Mouse (Mus musculus) forebrain, embryonic 16.5 days (tissue): ENCODE measurements around the gene Phyhd1. TPM values are rescaled to one million over a fixed set of nuclear protein-coding genes. Genes with fewer than 3 reads are reported as not detected.

Experiments used
- ATAC-seq: fragments of 200-750 bp; cut with Nextera tagmentation; 2 replicates; pipeline ENCODE4 v1.8.0; 2017; ENCODE audit warnings: mild to moderate bottlenecking, moderate library complexity
- H3K27ac ChIP-seq: fragments of 300-500 bp; sonication (generic); 2 replicates; pipeline ENCODE4 v1.5.1; 2014; ENCODE audit warnings: low read length, control low read depth
- H3K27me3 ChIP-seq: fragments of 300-500 bp; sonication (generic); replicated peaks from 2 replicates; pipeline ENCODE4 v1.6.1; 2014; ENCODE audit warnings: low read length; ENCODE audit not compliant: control insufficient read depth, insufficient read depth
- H3K36me3 ChIP-seq: fragments of 300-500 bp; sonication (generic); 2 replicates; pipeline ENCODE4 v1.6.1; 2014; ENCODE audit not compliant: control insufficient read depth, insufficient read depth
- H3K4me1 ChIP-seq: fragments of 300-500 bp; sonication (generic); replicated peaks from 2 replicates; pipeline ENCODE4 v1.6.1; 2014; ENCODE audit warnings: low read length; ENCODE audit not compliant: control insufficient read depth, insufficient read depth
- H3K4me2 ChIP-seq: fragments of 300-500 bp; sonication (generic); 2 replicates; pipeline ENCODE4 v1.6.1; 2014; ENCODE audit warnings: mild to moderate bottlenecking, low read length, control low read depth
- H3K4me3 ChIP-seq: fragments of 300-500 bp; sonication (generic); replicated peaks from 2 replicates; pipeline ENCODE4 v1.5.1; 2014; ENCODE audit warnings: mild to moderate bottlenecking, low read length, control low read depth
- H3K9ac ChIP-seq: fragments of 300-500 bp; sonication (generic); replicated peaks from 2 replicates; pipeline ENCODE4 v1.6.1; 2014; ENCODE audit warnings: low read depth, low read length, control low read depth
- H3K9me3 ChIP-seq: fragments of 300-500 bp; sonication (generic); 2 replicates; pipeline ENCODE4 v1.6.1; 2016; ENCODE audit warnings: low read length; ENCODE audit not compliant: control insufficient read depth
- WGBS: fragments of 180-500 bp; shearing (Covaris S2); extraction: QIAGEN DNeasy Blood & Tissue Kit; methylation state at CpG from one replicate; pipeline ENCODE4 v1.1.7; 2014; 5-methylcytosine and 5-hydroxymethylcytosine counted together
- polyA plus RNA-seq: library from polyadenylated mRNA; unstranded; fragments of >200 nt; fragmentation: Nextera tagmentation; extraction: Ambion mirVana; gene quantifications from 2 replicates; pipeline ENCODE4 v1.2.1, GENCODE M21; 2015

Phyhd1 gene
- 9.4 and 9.5 TPM in 2 replicates for polyA plus RNA-seq

- Histone ChIP-seq H3K27ac (peak within 1 kb of the TSS; percentile 56), H3K4me3 (no peak within 1 kb of the TSS), H3K27me3 (no peaks in the 10 kb centered on the region), H3K4me2 (no peak within 1 kb of the TSS), H3K36me3 (peaks cover 7% of the 10 kb centered on the region), H3K9me3 (no peaks in the 10 kb centered on the region), H3K9ac (no peak within 1 kb of the TSS; the same call in 1 of the 2 replicates), H3K4me1 (peaks cover 35% of the 10 kb centered on the region)
- no peak for ATAC-seq
- WGBS, result 33% methylated on average over 5 of the region's 5 CpGs
Observed at GRCm38 (mm10) chr2:30265767-30266253, at the start of gene Phyhd1. Phyhd1 (plus strand) TSS chr2:30266203.

- ATAC-seq, result no peak
- Histone ChIP-seq H3K27me3 (no peaks in the 10 kb centered on the region), H3K27ac (no peak overlapping the region), H3K9me3 (no peaks in the 10 kb centered on the region), H3K9ac (no peak overlapping the region), H3K4me2 (no peak overlapping the region), H3K36me3 (no peaks in the 10 kb centered on the region), H3K4me1 (no peaks in the 10 kb centered on the region), H3K4me3 (no peak overlapping the region)
- WGBS, result 92% methylated on average over 5 of the region's 5 CpGs
Observed at GRCm38 (mm10) chr2:30216293-30216692, 49.7 kb upstream of the Phyhd1 start.

GRCm38 (mm10) chr2:30235593-30235992, 30.4 kb upstream of the Phyhd1 start:
- no peak overlapping the region for H3K9ac ChIP-seq
- H3K27ac ChIP-seq, result no peak overlapping the region
- H3K4me1 ChIP-seq, result peaks cover 26% of the 10 kb centered on the region
- no peak for ATAC-seq
- H3K36me3 ChIP-seq, result peaks cover 3% of the 10 kb centered on the region; the same call in 1 of the 2 replicates
- H3K4me2 ChIP-seq, result no peak overlapping the region
- no peaks in the 10 kb centered on the region for H3K27me3 ChIP-seq
- no peak overlapping the region for H3K4me3 ChIP-seq
- WGBS, result 84% methylated on average over 5 of the region's 5 CpGs
- H3K9me3 ChIP-seq, result no peaks in the 10 kb centered on the region

GRCm38 (mm10) chr2:30236426-30237198, 29.4 kb upstream of the Phyhd1 start:
- ATAC-seq, result no peak; the same call in 1 of the 2 replicates
- Histone ChIP-seq H3K27ac (peak overlapping the region; percentile 67), H3K4me3 (peak overlapping the region; percentile 91), H3K4me2 (peak overlapping the region; percentile 92), H3K4me1 (peaks cover 26% of the 10 kb centered on the region), H3K9me3 (no peaks in the 10 kb centered on the region), H3K27me3 (no peaks in the 10 kb centered on the region), H3K36me3 (peaks cover 9% of the 10 kb centered on the region; the same call in 1 of the 2 replicates), H3K9ac (peak overlapping the region; percentile 64)
- 4% methylated on average over 18 of the region's 18 CpGs for WGBS

GRCm38 (mm10) chr2:30237199-30237880, 28.7 kb upstream of the Phyhd1 start, which contains the start of gene Lrrc8a:
Lrrc8a (plus strand) TSS chr2:30237715.
- no peaks in the 10 kb centered on the region for H3K27me3 ChIP-seq
- H3K9ac ChIP-seq, result peak within 1 kb of the TSS; percentile 91
- ATAC-seq, result peak; percentile 98
- H3K9me3 ChIP-seq, result no peaks in the 10 kb centered on the region
- WGBS, result under 1% methylated on average over 48 of the region's 67 CpGs
- H3K36me3 ChIP-seq, result peaks cover 13% of the 10 kb centered on the region; the same call in 1 of the 2 replicates
- H3K4me1 ChIP-seq, result peaks cover 26% of the 10 kb centered on the region
- H3K4me3 ChIP-seq, result peak within 1 kb of the TSS; percentile 91
- peak within 1 kb of the TSS; percentile 92 for H3K4me2 ChIP-seq
- peak within 1 kb of the TSS; percentile 89 for H3K27ac ChIP-seq

- Histone ChIP-seq H3K36me3 (peaks cover 13% of the 10 kb centered on the region), H3K9me3 (no peaks in the 10 kb centered on the region), H3K4me1 (peaks cover 26% of the 10 kb centered on the region), H3K4me3 (peak overlapping the region; percentile 91), H3K27ac (peak overlapping the region; percentile 89), H3K9ac (peak overlapping the region; percentile 91), H3K4me2 (peak overlapping the region; percentile 74), H3K27me3 (no peaks in the 10 kb centered on the region)
- under 1% methylated on average over 36 of the region's 42 CpGs for WGBS
- ATAC-seq, result peak; percentile 84
Observed at GRCm38 (mm10) chr2:30237881-30238280, 28.1 kb upstream of the Phyhd1 start.

- Histone ChIP-seq H3K4me3 (peak overlapping the region; percentile 91), H3K4me1 (peaks cover 26% of the 10 kb centered on the region), H3K27me3 (no peaks in the 10 kb centered on the region), H3K9me3 (no peaks in the 10 kb centered on the region), H3K27ac (no peak overlapping the region), H3K4me2 (peak overlapping the region; percentile 74), H3K36me3 (peaks cover 15% of the 10 kb centered on the region), H3K9ac (peak overlapping the region; percentile 91)
- WGBS, result 60% methylated on average over 3 of the region's 3 CpGs
- no peak for ATAC-seq
Observed at GRCm38 (mm10) chr2:30238906-30239465, 27.0 kb upstream of the Phyhd1 start.

- Histone ChIP-seq H3K27ac (no peak overlapping the region), H3K36me3 (peaks cover 15% of the 10 kb centered on the region), H3K9ac (no peak overlapping the region), H3K4me1 (peaks cover 26% of the 10 kb centered on the region), H3K9me3 (no peaks in the 10 kb centered on the region), H3K4me3 (no peak overlapping the region), H3K4me2 (no peak overlapping the region), H3K27me3 (no peaks in the 10 kb centered on the region)
- ATAC-seq, result no peak
- 88% methylated on average over 4 of the region's 4 CpGs for WGBS
Observed at GRCm38 (mm10) chr2:30239777-30240176, 26.2 kb upstream of the Phyhd1 start.

GRCm38 (mm10) chr2:30240267-30240666, 25.7 kb upstream of the Phyhd1 start, which contains the start of gene Gm28035:
Gm28035 (plus strand) TSS chr2:30240567.
- no peak for ATAC-seq
- Histone ChIP-seq H3K27ac (no peak within 1 kb of the TSS), H3K4me3 (no peak within 1 kb of the TSS), H3K4me1 (peaks cover 26% of the 10 kb centered on the region), H3K9me3 (no peaks in the 10 kb centered on the region), H3K36me3 (peaks cover 15% of the 10 kb centered on the region), H3K4me2 (no peak within 1 kb of the TSS), H3K27me3 (no peaks in the 10 kb centered on the region), H3K9ac (no peak within 1 kb of the TSS)
- 82% methylated on average over 2 of the region's 2 CpGs for WGBS
